Mouse (Mus musculus): ENCODE results near the gene Mier1. TPM values are rescaled to one million over a fixed set of nuclear protein-coding genes. Genes with fewer than 3 reads are reported as not detected.

Mier1 gene
- 30.2 and 31.9 TPM in 2 replicates for polyA plus RNA-seq (2012; rRNA removed)

DNA sequence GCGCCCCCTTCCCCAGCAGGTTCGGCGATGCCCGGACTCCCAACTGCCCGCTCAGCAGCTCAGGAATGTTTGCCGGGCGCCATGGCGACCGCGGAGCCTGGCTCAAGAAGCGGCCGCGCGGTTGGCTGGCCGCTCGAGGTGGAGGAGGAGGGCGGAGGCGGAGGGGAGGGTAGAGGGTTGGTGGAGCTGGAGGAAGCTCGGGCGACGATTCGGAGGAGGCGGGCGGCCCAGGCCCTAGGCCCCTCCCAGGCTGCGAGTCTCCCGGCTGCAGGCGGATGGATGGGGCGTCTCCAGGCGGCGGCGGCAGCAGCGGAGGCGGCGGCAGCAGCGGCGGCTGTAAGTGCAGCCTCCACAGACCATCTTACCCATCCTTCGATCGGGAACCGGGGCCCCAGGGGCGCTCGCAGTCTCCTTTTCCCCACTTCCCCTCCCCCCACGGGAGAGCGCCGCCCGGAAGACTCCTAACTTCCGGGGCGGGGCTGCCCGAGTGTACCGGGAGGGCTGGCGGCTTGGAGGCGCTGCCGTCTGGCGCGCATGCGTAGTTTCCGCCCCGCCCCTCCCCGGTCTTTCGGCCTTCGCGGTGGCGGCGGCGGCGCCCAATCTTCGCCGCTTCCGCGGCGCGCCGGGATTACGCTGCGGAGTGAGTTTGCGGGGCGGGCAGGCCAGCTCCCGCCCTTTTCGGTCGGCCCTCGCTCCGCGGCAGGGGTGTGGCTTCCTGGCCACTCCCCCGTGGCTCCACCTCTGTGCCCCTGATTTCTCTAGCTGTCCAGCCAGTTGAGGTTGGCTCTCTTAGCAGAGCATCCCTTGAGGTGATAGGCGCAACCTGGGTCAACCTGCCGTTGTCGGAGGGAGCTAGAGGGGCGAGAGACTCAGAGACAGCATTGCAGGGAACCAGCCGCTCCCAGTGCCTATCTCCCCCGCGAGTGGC is at the start of gene Mier1, which contains the start of gene Wdr78:
Gene Mier1, plus strand, starts transcription at position 207 of the 928 bp plus-strand sequence.
Gene Wdr78, minus strand, starts transcription at position 372 of the 928 bp plus-strand sequence.
- TF ChIP-seq POLR2A (IDR thresholded peaks at IDR 0.05; ENCODE audit: borderline replicate concordance, extremely low read depth, insufficient read depth, insufficient read length, poor library complexity, severe bottlenecking) (peak; percentile 63), CTCF (IDR thresholded peaks at IDR 0.05; ENCODE audit: borderline replicate concordance, extremely low read depth, insufficient read depth, insufficient read length) (no peak)
- peak; percentile 99 for DNase-seq (ENCODE audit: low read depth)

DNA sequence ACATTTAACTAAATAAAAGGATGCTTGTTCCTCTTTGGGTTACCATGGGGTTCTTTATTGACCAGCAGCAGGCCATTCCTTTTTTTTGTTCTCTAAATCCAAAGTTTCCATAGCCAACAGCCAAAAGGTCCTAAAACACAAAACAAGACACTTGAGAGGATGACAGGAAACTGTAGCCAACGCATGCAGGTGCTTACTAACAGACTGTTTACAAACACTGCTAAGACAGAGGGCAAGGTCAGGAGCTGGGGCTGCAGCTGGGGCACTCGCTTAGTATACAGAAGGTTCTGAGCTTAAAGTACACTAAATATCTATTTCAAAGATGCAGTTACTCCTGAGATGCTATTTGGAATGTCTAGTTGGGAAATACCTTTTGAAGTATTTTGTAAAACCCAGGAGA is 49.8 kb upstream of the Mier1 start:
- TF ChIP-seq CTCF (IDR thresholded peaks at IDR 0.05; ENCODE audit: borderline replicate concordance, extremely low read depth, insufficient read depth, insufficient read length) (no peak), POLR2A (IDR thresholded peaks at IDR 0.05; ENCODE audit: borderline replicate concordance, extremely low read depth, insufficient read depth, insufficient read length, poor library complexity, severe bottlenecking) (no peak)
- no peak for DNase-seq (ENCODE audit: low read depth)

DNA sequence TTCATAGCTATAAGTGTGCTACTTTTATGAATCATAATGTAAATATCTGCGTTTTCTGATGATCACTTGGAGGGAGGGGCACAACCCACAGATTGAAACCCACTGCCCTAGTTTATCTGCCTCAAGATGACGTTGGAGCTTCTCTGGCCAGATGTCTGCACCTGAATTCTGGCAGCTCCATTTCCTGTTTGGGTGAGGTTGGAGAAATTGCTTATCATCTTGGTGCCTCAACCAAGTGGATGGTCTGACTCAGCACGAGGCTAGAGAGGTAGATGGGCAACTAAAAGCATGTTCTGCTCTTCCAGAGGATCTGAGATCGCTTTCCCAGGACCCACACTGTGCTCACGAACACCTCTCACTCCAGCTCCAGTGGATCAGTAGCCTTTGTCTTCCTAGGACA is 49.2 kb upstream of the Mier1 start:
- DNase-seq (ENCODE audit: low read depth): no peak
- TF ChIP-seq POLR2A (IDR thresholded peaks at IDR 0.05; ENCODE audit: borderline replicate concordance, extremely low read depth, insufficient read depth, insufficient read length, poor library complexity, severe bottlenecking) (no peak), CTCF (IDR thresholded peaks at IDR 0.05; ENCODE audit: borderline replicate concordance, extremely low read depth, insufficient read depth, insufficient read length) (no peak)

DNA sequence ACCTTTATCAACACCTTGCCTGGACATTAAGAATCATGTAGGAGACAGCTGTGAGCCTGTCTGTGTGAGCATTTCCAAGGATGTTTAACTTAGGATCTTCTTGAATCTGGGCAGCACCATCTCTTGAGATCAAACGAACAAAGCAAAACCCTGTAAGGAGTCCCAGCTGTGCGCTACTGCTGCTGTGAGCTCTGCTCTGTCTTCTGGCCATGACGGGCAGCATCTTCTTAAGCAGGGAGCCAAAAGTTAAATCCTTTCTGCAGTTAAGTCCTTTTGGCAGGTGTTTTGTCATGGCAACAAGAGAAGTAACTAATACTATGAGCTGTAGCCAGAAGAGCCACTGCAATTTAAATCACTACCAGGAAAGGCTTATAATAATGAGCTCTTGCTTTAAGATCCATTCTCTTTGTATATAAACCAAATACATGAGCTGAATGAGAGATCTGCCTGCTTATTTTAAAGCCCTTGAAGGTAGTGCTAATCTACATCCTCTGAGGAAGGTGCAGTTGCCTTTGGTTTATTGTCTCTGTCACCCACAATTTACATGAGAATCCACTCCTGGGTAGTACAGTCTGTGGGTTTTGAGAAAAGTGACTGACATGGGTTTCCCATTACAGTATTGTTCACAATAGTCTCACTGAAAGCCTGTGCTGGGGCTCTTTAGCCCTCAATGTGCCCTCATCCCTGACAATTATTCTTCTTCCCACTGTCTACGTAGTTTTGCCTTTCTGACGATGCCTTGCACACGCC is 46.1 kb upstream of the Mier1 start:
- no peak for TF ChIP-seq CTCF (IDR thresholded peaks at IDR 0.05; ENCODE audit: borderline replicate concordance, extremely low read depth, insufficient read depth, insufficient read length)
- no peak for TF ChIP-seq POLR2A (IDR thresholded peaks at IDR 0.05; ENCODE audit: borderline replicate concordance, extremely low read depth, insufficient read depth, insufficient read length, poor library complexity, severe bottlenecking)
- DNase-seq (ENCODE audit: low read depth): peak; percentile 38

DNA sequence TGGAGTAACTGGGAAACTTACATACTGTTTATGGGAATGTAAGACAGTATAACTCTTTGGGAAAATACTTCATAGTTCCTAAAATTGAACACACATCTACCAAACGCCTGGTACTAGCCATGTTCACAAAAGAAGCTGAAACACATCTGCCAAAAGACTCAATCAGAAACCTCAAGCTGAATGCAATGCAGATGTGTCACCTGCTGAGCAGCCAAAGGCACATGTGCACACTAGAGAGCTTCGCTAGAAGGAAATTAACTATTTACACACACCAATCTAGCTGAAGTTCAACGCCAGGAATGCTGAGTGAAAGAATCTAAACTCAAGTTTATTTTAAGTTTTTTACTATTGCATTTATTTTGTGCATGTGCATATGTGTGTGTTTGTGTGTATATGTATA is 43.6 kb upstream of the Mier1 start:
- no peak for DNase-seq (ENCODE audit: low read depth)
- TF ChIP-seq CTCF (IDR thresholded peaks at IDR 0.05; ENCODE audit: borderline replicate concordance, extremely low read depth, insufficient read depth, insufficient read length) (no peak), POLR2A (IDR thresholded peaks at IDR 0.05; ENCODE audit: borderline replicate concordance, extremely low read depth, insufficient read depth, insufficient read length, poor library complexity, severe bottlenecking) (no peak)

DNA sequence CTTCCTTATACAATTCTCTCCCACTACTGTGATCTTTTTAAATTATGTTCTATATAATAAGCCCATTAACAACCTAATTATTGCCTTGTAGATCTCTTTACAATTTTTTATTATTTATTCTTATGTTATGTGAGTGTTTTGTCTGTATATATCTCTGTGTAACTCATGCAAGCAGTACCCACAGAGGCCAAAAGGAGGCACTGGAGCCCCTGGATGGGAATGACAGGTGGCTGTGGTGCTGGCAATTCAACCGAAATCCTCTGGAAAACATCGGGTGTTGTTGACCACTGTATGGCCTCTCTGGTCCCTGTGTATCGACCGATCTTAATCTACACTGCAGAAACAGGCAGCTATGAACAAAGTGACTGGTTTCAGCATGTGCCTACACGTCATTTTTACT is 29.0 kb upstream of the Mier1 start:
- no peak for TF ChIP-seq POLR2A (IDR thresholded peaks at IDR 0.05; ENCODE audit: borderline replicate concordance, extremely low read depth, insufficient read depth, insufficient read length, poor library complexity, severe bottlenecking)
- no peak for TF ChIP-seq CTCF (IDR thresholded peaks at IDR 0.05; ENCODE audit: borderline replicate concordance, extremely low read depth, insufficient read depth, insufficient read length)
- no peak for DNase-seq (ENCODE audit: low read depth)

DNA sequence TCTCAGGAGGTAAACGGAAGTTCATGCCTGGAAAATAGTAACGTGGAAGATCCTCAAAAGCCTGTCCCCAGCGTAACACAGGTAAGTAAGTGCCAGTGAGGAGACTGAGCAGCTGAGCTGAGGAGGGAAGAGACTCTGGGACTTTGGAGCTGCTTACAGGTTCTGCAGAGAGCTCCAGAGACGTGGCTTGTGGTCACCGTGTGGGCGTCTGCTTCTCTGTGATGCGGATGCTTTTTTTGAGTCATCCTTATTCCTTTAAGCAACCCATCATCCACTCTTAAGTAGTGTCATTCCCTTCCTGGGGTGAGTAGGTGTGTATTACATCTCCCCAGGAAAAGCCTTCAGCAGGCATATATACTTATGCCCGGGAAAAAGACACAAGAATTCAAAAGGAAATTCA is 18.3 kb upstream of the Mier1 start:
- TF ChIP-seq POLR2A (IDR thresholded peaks at IDR 0.05; ENCODE audit: borderline replicate concordance, extremely low read depth, insufficient read depth, insufficient read length, poor library complexity, severe bottlenecking) (no peak), CTCF (IDR thresholded peaks at IDR 0.05; ENCODE audit: borderline replicate concordance, extremely low read depth, insufficient read depth, insufficient read length) (no peak)
- DNase-seq (ENCODE audit: low read depth): no peak

DNA sequence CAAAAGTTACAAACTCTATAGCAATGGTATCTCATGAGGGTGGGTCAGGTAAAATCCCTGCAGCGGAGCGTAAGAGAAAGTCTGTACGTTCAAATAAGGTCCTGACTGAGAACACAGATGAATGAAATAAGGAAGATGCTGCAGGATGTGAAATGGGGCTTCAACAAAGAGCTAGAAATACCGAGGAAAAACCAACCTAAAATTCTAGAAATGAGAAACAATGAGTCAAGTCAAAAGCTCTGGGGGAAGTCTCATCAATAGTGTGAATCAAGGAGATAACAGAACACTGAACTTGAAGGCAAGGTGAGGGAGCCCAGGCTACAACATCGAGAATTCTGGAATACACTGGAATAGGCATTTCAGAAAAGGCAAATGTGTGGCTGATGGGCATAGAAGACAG is 15.7 kb upstream of the Mier1 start:
- no peak for TF ChIP-seq CTCF (IDR thresholded peaks at IDR 0.05; ENCODE audit: borderline replicate concordance, extremely low read depth, insufficient read depth, insufficient read length)
- no peak for TF ChIP-seq POLR2A (IDR thresholded peaks at IDR 0.05; ENCODE audit: borderline replicate concordance, extremely low read depth, insufficient read depth, insufficient read length, poor library complexity, severe bottlenecking)
- no peak for DNase-seq (ENCODE audit: low read depth)

DNA sequence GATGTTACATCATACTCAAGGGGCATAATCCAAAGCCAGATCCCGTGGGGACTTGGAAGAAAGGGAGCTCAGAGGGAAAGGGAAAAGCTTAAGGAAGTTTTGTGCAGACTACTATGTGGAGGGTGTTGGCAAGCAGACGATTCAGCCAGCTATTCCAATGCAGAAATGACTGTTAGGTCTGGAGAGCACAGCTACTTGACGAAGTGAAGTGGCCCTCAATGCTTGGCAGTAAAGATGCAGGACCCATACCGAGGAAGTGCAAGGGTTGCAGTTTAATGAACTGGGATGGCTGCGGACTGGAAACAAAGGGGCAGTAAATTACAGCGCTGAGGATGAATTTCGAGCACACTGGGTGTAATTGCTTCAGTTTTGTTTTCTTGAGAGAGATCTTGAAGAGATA is 1.5 kb upstream of the Mier1 start:
- peak; percentile 63 for DNase-seq (ENCODE audit: low read depth)
- no peak for TF ChIP-seq CTCF (IDR thresholded peaks at IDR 0.05; ENCODE audit: borderline replicate concordance, extremely low read depth, insufficient read depth, insufficient read length)
- no peak for TF ChIP-seq POLR2A (IDR thresholded peaks at IDR 0.05; ENCODE audit: borderline replicate concordance, extremely low read depth, insufficient read depth, insufficient read length, poor library complexity, severe bottlenecking)

DNA sequence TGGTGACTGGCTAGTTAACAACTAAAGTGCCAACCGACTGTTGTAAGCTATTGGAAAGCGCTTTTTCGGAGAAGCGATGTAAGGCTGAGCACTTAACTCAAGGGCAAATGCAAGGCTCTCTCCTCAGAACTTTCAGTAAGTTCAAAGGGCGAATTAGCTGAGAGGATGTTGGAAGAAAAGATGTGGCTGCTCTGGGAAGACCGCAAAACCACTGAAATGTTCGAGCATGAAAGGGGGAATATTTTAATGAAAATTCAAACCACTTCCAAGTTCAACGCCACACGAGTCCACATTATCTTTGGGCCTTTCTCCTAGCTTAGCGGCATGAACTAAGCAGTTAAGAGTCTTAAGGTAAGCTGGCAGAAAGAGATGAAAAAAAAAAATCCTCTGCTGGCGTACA is 788 bp upstream of the Mier1 start:
- TF ChIP-seq POLR2A (IDR thresholded peaks at IDR 0.05; ENCODE audit: borderline replicate concordance, extremely low read depth, insufficient read depth, insufficient read length, poor library complexity, severe bottlenecking) (no peak), CTCF (IDR thresholded peaks at IDR 0.05; ENCODE audit: borderline replicate concordance, extremely low read depth, insufficient read depth, insufficient read length) (no peak)
- no peak for DNase-seq (ENCODE audit: low read depth)

DNA sequence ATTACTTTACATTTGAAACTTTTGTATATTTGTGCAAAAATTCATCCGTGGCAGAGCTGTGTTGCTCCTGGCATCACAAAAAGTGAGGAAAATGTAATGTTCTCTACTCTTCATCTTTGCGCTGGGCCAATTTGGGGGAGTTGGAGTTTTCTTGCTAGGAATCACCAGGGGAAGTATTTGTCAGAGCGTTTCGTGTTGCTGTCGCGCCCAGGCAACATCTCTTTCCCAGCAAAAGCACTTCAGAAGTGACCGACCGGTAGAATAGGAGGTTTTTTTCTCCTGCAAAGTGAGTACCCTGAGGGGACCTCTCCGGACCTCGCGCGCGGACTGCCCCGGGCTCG is 4.7 kb downstream of the Mier1 start:
- no peak for TF ChIP-seq POLR2A (IDR thresholded peaks at IDR 0.05; ENCODE audit: borderline replicate concordance, extremely low read depth, insufficient read depth, insufficient read length, poor library complexity, severe bottlenecking)
- no peak for TF ChIP-seq CTCF (IDR thresholded peaks at IDR 0.05; ENCODE audit: borderline replicate concordance, extremely low read depth, insufficient read depth, insufficient read length)
- DNase-seq (ENCODE audit: low read depth): no peak
